Mouse (Mus musculus) G1E (cell line): Measurements from ENCODE around the gene Atp23.

Experiments used
- CTCF ChIP-seq: IDR thresholded peaks from 2 replicates; pipeline ENCODE4 v1.5.1; 2012; ENCODE audit warnings: low read depth, low read length, inconsistent platforms, mixed read lengths
- GATA1 ChIP-seq: IDR thresholded peaks from 2 replicates; pipeline ENCODE4 v1.6.1; 2012; ENCODE audit warnings: borderline replicate concordance, low read length, inconsistent platforms, mixed read lengths
- GATA2 ChIP-seq: IDR thresholded peaks from 2 replicates; pipeline ENCODE4 v1.6.1; 2012; ENCODE audit warnings: low read depth, low read length, inconsistent platforms, borderline replicate concordance
- POLR2AphosphoS5 ChIP-seq: IDR thresholded peaks from 2 replicates; pipeline ENCODE4 v1.6.1; 2012; ENCODE audit warnings: low read depth, low read length, inconsistent platforms; ENCODE audit not compliant: insufficient replicate concordance
- TAL1 ChIP-seq: conservative IDR thresholded peaks from 2 replicates; pipeline ENCODE4 v1.6.1; 2012; ENCODE audit warnings: low read depth, low read length, inconsistent platforms, mixed read lengths

DNA sequence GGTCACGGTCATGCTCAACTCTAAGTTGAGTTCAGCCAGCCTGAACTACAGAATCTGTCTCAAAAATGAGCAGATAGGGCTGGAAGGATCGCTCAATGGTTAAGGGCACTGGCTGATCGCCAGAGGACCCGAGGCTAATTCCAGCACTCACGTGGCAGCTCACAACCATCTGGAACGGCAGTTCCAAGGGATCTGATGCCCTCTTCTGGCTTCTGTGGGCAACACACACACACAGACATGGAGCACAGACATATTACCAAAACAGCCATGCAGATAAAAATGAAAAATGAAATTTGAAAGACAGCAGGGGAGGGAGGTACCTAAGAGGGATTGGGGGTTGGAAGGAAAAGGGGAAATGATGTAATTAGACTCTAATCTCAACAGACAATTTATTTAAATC, 5.3 kb downstream of the Atp23 start:
- TF ChIP-seq GATA1 (no peak), TAL1 (no peak), POLR2AphosphoS5 (no peak), CTCF (no peak), GATA2 (no peak)
